Comparison of ENCODE assay signal across 24 mouse cellular contexts in the genomic region with DNA sequence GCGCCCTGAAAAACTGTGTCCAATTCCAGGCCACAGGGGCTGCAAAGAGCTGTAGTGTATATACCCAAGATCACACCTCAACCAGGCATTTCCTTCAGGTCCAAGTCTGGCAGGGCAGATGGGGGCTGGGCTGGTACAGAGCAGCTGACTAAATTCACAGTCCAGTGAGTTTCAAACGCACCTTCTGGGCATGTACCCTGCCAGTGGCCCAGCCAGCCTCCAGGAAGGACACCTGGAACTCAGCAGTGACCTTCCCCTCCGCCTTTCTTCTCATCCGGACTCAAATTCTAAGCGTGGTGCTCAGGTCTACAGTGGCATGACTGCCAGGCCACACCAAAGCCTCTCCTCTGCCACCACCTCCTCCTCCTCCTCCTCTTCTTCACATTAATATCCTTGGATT. TPM values are rescaled to one million over a fixed set of nuclear protein-coding genes. Genes with fewer than 3 reads are reported as not detected.
A peak's percentile ranks its signal among the peaks of the same experiment; 100 is the strongest.
DNase-seq lines count a peak whose midpoint lies in the region; ATAC-seq and TF ChIP-seq lines count a peak whose summit lies in the region.
"Had no signal": no experiment of that assay in that cellular context is flagged by ENCODE, and none has a peak within 500 bp of the region (broad histone marks: within the 10 kb centered on the region; RNA-seq: fewer than 3 reads in every experiment).

No protein-coding gene starts in this region.

- WGBS in cerebellum, adult 2 months: 26% methylated on average over 5 of the region's 5 CpGs
- 94% methylated on average over 5 of the region's 5 CpGs for WGBS in forebrain, postnatal 0 days
- WGBS in heart, embryonic 11.5 days (ENCODE audit: insufficient replicate concordance): 74% methylated on average over 5 of the region's 5 CpGs

- H3K4me2 ChIP-seq in forebrain, postnatal 0 days (ENCODE audit: low read depth): no peak overlapping the region
- H3K4me2 ChIP-seq in heart, embryonic 11.5 days: no peak overlapping the region
- H3K4me2 ChIP-seq: embryonic facial prominence, embryonic 12.5 days; forebrain, embryonic 13.5 days had no signal

- DNase-seq in cerebellum, postnatal 4 days (ENCODE audit: low spot score in 2 of 2): no peak
- peak; percentile 78 to 90 for DNase-seq in cerebellum, adult 2 months
- peak; percentile 76 to 82 for DNase-seq in cerebellum, postnatal 36 days
- peak; percentile 80 for DNase-seq in kidney, postnatal 14 days
- DNase-seq in forebrain, postnatal 0 days: no peak
- DNase-seq in frontal cortex, postnatal 36 days (ENCODE audit: low spot score in 2 of 2): no peak
- DNase-seq: adrenal gland, postnatal 25 days; gastrocnemius, postnatal 25 days; heart, postnatal 10 days; liver, postnatal 0 days; lung, postnatal 14 days; midbrain, embryonic 14.5 days; spleen, adult 18-20 months; thymus, adult 18-20 months had no signal

- no peaks in the 10 kb centered on the region for H3K9me3 ChIP-seq in forebrain, postnatal 0 days (ENCODE audit: low read length)
- no peaks in the 10 kb centered on the region for H3K9me3 ChIP-seq in heart, embryonic 11.5 days (replicated peaks; ENCODE audit: control insufficient read depth, low read length)
- H3K9me3 ChIP-seq: embryonic facial prominence, embryonic 12.5 days; forebrain, embryonic 13.5 days; heart, embryonic 10.5 days; limb, embryonic 10.5 days had no signal

- peaks cover 31% of the 10 kb centered on the region for H3K4me1 ChIP-seq in cerebellum, adult 2 months (ENCODE audit: control insufficient read depth, insufficient read depth, low read length)
- H3K4me1 ChIP-seq in forebrain, postnatal 0 days (ENCODE audit: insufficient read depth): no peaks in the 10 kb centered on the region
- H3K4me1 ChIP-seq in heart, embryonic 11.5 days (ENCODE audit: control insufficient read depth, insufficient read depth, low read length): no peaks in the 10 kb centered on the region
- H3K4me1 ChIP-seq: heart, embryonic 10.5 days had no signal

- ATAC-seq in cerebellum, adult (ENCODE audit: insufficient number of reproducible peaks, low FRiP score, low TSS enrichment): peak; percentile 90
- ATAC-seq in forebrain, postnatal 0 days: no peak
- ATAC-seq in heart, embryonic 11.5 days (replicated peaks; ENCODE audit: insufficient number of reproducible peaks, low FRiP score, low TSS enrichment): no peak
- ATAC-seq: forebrain, embryonic 13.5 days; liver, postnatal 0 days had no signal

- no peak for TF ChIP-seq POLR2A in cerebellum, adult 2 months (IDR thresholded peaks at IDR 0.05; ENCODE audit: borderline replicate concordance, insufficient read depth, low read length)

- peak overlapping the region; percentile 56 for H3K27ac ChIP-seq in cerebellum, adult 2 months (ENCODE audit: insufficient read depth, low read length)
- no peak overlapping the region for H3K27ac ChIP-seq in forebrain, postnatal 0 days (ENCODE audit: low read depth, low read length)
- H3K27ac ChIP-seq in heart, embryonic 11.5 days (ENCODE audit: low read depth, low read length): no peak overlapping the region
- H3K27ac ChIP-seq: embryonic facial prominence, embryonic 12.5 days; forebrain, embryonic 13.5 days; heart, embryonic 10.5 days; limb, embryonic 10.5 days had no signal

- H3K9ac ChIP-seq in forebrain, postnatal 0 days: no peak overlapping the region
- H3K9ac ChIP-seq in heart, embryonic 11.5 days (ENCODE audit: low read depth, low read length): no peak overlapping the region
- H3K9ac ChIP-seq: embryonic facial prominence, embryonic 12.5 days; forebrain, embryonic 13.5 days; liver, postnatal 0 days had no signal

- no peaks in the 10 kb centered on the region for H3K27me3 ChIP-seq in cerebellum, adult 2 months (ENCODE audit: control insufficient read depth, insufficient read depth, low read length)
- H3K27me3 ChIP-seq in forebrain, postnatal 0 days (ENCODE audit: insufficient read depth, low read length): no peaks in the 10 kb centered on the region
- H3K27me3 ChIP-seq in heart, embryonic 11.5 days (ENCODE audit: control insufficient read depth, insufficient read depth, low read length): no peaks in the 10 kb centered on the region
- H3K27me3 ChIP-seq: embryonic facial prominence, embryonic 12.5 days; forebrain, embryonic 13.5 days had no signal

- H3K4me3 ChIP-seq in cerebellum, adult 2 months (replicated peaks; ENCODE audit: insufficient read depth, low read depth, low read length): no peak overlapping the region
- no peak overlapping the region for H3K4me3 ChIP-seq in forebrain, postnatal 0 days (ENCODE audit: low read depth, low read length)
- no peak overlapping the region for H3K4me3 ChIP-seq in heart, embryonic 11.5 days (ENCODE audit: low read depth, low read length)
- H3K4me3 ChIP-seq: embryonic facial prominence, embryonic 12.5 days; erythroblast, embryonic 14.5 days; forebrain, embryonic 13.5 days; heart, embryonic 10.5 days; limb, embryonic 10.5 days; myocyte had no signal

- H3K36me3 ChIP-seq in forebrain, postnatal 0 days (ENCODE audit: insufficient read depth): peaks cover 26% of the 10 kb centered on the region
- no peaks in the 10 kb centered on the region for H3K36me3 ChIP-seq in heart, embryonic 11.5 days (ENCODE audit: control insufficient read depth, insufficient read depth, low read length)
- H3K36me3 ChIP-seq: embryonic facial prominence, embryonic 12.5 days; heart, embryonic 10.5 days had no signal

- no peak for TF ChIP-seq CTCF in cerebellum, adult 2 months (IDR thresholded peaks at IDR 0.05; ENCODE audit: borderline replicate concordance, insufficient read depth, low read depth, low read length)
- TF ChIP-seq CTCF in forebrain, postnatal 0 days (IDR thresholded peaks at IDR 0.05; ENCODE audit: low read depth): no peak

RNA-seq across cellular contexts. Expression of a gene that starts 19.2 kb away (rescaled TPM):
- 200 and 203 TPM in 2 replicates for polyA plus RNA-seq in cerebellum, adult 2 months (2012; rRNA removed)
- 92.5 and 114 TPM in 2 replicates for total RNA-seq in forebrain, postnatal 0 days (2014; rRNA removed)
- polyA plus RNA-seq in forebrain, postnatal 0 days (2015; fragmentation: Nextera tagmentation; extraction: Ambion mirVana): 54.9 and 75.8 TPM in 2 replicates
- polyA plus RNA-seq in heart, embryonic 11.5 days (2014; fragmentation: Nextera tagmentation; extraction: Ambion mirVana): 5.6 and 5.7 TPM in 2 replicates

RNA-seq across cellular contexts. Expression of a gene that starts 58.2 kb away (rescaled TPM):
- polyA plus RNA-seq in cerebellum, adult 2 months (2012; rRNA removed): 0.39 and 0.52 TPM in 2 replicates
- 11.1 and 12.2 TPM in 2 replicates for total RNA-seq in forebrain, postnatal 0 days (2014; rRNA removed)
- 9.9 and 15.9 TPM in 2 replicates for polyA plus RNA-seq in forebrain, postnatal 0 days (2015; fragmentation: Nextera tagmentation; extraction: Ambion mirVana)
- polyA plus RNA-seq in heart, embryonic 11.5 days (2014; fragmentation: Nextera tagmentation; extraction: Ambion mirVana): not detected in 2 replicates
- total RNA-seq: adrenal gland, postnatal 25 days; gastrocnemius, postnatal 25 days; heart, postnatal 10 days; liver, adult 2 months; megakaryocyte, adult 5-6 weeks had no signal
- polyA plus RNA-seq: erythroblast, embryonic 14.5 days; liver, adult 2 months had no signal

Comparison
In these comparisons a context has a peak if more than half of its experiments do, and no peak if none do; other contexts are left out.
1. DNase-seq: peak in cerebellum, adult 2 months (2 of 2), cerebellum, postnatal 36 days (2 of 2) and kidney, postnatal 14 days (single experiment); none in cerebellum, postnatal 4 days (0 of 2), forebrain, postnatal 0 days (single experiment) and frontal cortex, postnatal 36 days (0 of 2).